Mouse (Mus musculus): ENCODE measurements around the gene Enthd1.
"Not testable (repeated sequence)": the region's sequence is repeated elsewhere in the genome, so short reads cannot be mapped to it uniquely, and the experiment has no call there.

Gene Enthd1

DNA sequence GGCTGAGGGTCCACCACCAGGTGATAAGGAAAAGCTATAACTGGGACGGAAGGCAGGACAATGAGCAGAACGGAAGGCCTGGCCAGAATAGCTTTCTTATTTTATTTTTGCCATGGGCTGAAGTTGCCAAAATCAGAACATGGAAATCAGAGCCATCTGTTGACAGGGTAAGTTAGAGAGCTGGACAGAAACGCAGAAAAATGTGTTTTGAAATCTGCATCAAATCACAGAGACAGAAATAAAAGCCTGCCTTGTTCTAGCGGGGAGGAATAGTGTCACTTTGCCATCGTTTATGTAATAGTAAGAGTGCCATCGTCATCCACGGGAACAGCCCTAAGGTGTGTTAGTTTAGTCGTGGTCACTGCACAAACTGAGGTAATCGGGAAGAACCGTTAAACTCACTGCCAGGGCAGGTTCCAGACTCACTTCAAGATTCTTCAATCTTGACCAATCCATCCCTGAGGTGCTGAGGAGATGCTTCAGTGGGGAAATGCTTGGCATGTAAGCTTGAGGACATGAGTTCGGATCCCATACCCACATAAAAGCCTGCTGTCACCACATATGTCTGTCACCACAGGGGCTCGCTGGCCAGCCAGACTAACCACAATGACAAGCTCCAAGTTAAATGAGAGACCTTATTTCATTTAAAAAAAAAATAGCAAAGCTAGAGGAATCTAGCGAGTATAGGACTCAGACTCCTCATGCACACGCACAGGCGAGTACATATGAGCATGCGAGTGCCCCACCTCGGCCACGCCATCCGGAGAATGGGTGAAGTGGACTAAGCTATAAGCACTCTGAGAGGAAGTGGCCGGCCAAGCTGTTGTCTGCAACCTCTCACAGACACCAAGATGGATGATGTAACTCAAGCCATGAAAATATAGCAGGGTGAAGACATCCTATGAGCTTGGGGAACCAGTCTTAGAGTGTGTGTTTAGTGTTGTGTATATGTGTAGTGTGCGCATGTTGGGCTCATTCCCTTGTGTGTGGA lies 63.6 kb downstream of the Enthd1 start:
- Histone ChIP-seq H3K27me3 (ENCODE audit: insufficient read depth, low read length) (no peaks in the 10 kb centered on the region), H3K9me3 (ENCODE audit: low read length) (no peaks in the 10 kb centered on the region), H3K4me1 (replicated peaks; ENCODE audit: low read depth, low read length) (peaks cover 6% of the 10 kb centered on the region), H3K36me3 (ENCODE audit: insufficient read depth, low read length) (no peaks in the 10 kb centered on the region), H3K4me3 (replicated peaks; ENCODE audit: low read length) (no peak overlapping the region)
- TF ChIP-seq NANOG (IDR thresholded peaks at IDR 0.05; ENCODE audit: borderline replicate concordance, low read length) (no peak), CTCF (conservative IDR thresholded peaks at IDR 0.05; ENCODE audit: low read length) (no peak), POU5F1 (IDR thresholded peaks at IDR 0.05; ENCODE audit: borderline replicate concordance, low read length) (no peak)

DNA sequence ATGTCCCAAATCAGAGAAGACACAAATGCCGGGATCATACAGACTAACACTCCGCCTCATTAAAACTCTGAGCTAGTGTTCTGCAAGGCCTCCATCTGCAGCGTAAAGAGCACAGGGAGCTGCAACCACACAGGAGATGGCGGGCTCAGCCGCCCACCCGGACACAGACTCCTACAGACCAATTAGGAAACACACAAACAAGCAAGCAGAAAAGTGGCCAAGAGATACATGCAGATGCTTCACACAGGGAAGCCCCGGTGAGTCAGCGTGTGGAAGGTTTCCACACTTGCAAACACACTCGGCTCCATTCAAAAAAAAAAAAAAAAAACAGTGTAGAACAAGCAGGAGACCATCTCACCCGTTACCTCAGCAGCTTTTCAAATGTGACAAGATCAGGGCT lies 64.5 kb downstream of the Enthd1 start:
- H3K36me3 ChIP-seq (ENCODE audit: insufficient read depth, low read length), result no peaks in the 10 kb centered on the region
- H3K4me3 ChIP-seq (replicated peaks; ENCODE audit: low read length), result no peak overlapping the region
- TF ChIP-seq NANOG (IDR thresholded peaks at IDR 0.05; ENCODE audit: borderline replicate concordance, low read length) (no peak), CTCF (conservative IDR thresholded peaks at IDR 0.05; ENCODE audit: low read length) (no peak), POU5F1 (IDR thresholded peaks at IDR 0.05; ENCODE audit: borderline replicate concordance, low read length) (no peak)
- peaks cover 6% of the 10 kb centered on the region for H3K4me1 ChIP-seq (replicated peaks; ENCODE audit: low read depth, low read length)
- no peaks in the 10 kb centered on the region for H3K27me3 ChIP-seq (ENCODE audit: insufficient read depth, low read length)
- H3K9me3 ChIP-seq (ENCODE audit: low read length), result no peaks in the 10 kb centered on the region

DNA sequence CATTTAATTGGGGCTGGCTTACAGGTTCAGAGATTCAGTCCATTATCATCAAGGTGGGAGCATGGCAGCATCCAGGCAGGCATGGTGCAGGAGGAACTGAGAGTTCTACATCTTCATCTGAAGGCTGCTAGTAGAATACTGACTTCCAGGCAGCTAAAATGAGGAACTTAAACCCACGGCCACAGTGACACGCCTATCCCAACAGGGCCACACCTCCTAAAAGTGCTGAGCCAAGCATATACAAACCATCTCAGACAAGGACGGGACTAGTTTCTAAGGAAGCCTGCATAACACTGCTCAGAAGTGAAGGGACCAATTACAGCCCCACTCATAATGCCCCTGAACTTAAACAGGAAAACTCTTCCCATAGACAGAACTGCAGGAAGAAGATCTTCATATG lies 67.2 kb downstream of the Enthd1 start:
- not testable (repeated sequence) for H3K4me3 ChIP-seq (replicated peaks; ENCODE audit: low read length); H3K36me3 ChIP-seq (ENCODE audit: insufficient read depth, low read length); H3K4me1 ChIP-seq (replicated peaks; ENCODE audit: low read depth, low read length); H3K9me3 ChIP-seq (ENCODE audit: low read length); H3K27me3 ChIP-seq (ENCODE audit: insufficient read depth, low read length)

DNA sequence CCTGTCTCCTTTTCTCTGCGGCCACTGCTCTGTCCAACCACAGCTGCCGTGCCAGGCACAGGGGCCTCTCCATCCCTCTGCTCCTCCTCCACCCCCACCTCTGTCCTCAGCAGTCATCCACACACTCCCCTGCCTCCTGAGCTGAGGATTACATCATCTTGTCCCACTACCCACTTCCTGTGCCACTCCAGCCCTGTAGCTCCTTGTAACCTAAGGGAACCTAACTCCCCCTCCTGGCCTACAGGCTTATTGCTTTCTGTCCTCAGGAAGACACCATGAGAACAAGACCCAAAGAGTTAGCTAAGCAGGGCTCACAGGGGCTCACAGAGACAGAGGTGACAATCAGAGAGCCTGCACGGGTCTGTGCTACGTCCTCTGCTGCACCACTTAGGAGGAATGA lies 73.5 kb downstream of the Enthd1 start:
- peak; percentile 25 for TF ChIP-seq CTCF (conservative IDR thresholded peaks at IDR 0.05; ENCODE audit: low read length)
- no peak for TF ChIP-seq NANOG (IDR thresholded peaks at IDR 0.05; ENCODE audit: borderline replicate concordance, low read length)
- TF ChIP-seq POU5F1 (IDR thresholded peaks at IDR 0.05; ENCODE audit: borderline replicate concordance, low read length), result no peak
- Histone ChIP-seq H3K27me3 (ENCODE audit: insufficient read depth, low read length) (no peaks in the 10 kb centered on the region; the same call in 1 of the 2 replicates), H3K4me3 (replicated peaks; ENCODE audit: low read length) (no peak overlapping the region), H3K36me3 (ENCODE audit: insufficient read depth, low read length) (no peaks in the 10 kb centered on the region), H3K9me3 (ENCODE audit: low read length) (peaks cover 15% of the 10 kb centered on the region), H3K4me1 (replicated peaks; ENCODE audit: low read depth, low read length) (peaks cover 15% of the 10 kb centered on the region; the same call in 1 of the 2 replicates)

DNA sequence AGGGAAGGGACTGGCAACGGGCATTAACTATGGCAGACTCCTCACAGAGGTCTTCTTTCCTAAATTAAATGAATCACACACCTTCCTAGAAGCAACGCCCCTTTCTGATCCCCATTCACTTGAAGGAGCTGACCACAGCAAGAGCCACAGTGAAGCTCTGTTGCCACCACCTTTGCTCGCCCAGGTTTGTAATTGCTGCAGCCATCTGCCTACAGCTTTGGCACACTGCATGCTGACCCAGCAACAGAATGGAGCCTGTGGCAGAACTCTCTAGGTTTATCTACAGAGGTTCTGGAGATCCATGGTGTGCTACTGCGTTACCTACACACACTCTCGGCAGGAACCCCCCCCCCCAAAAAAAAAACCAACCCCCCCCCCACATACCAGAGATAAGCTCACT lies 74.8 kb downstream of the Enthd1 start:
- Histone ChIP-seq H3K9me3 (ENCODE audit: low read length) (peaks cover 17% of the 10 kb centered on the region), H3K4me3 (replicated peaks; ENCODE audit: low read length) (no peak overlapping the region), H3K4me1 (replicated peaks; ENCODE audit: low read depth, low read length) (peaks cover 15% of the 10 kb centered on the region; the same call in 1 of the 2 replicates), H3K27me3 (ENCODE audit: insufficient read depth, low read length) (no peaks in the 10 kb centered on the region; the same call in 1 of the 2 replicates), H3K36me3 (ENCODE audit: insufficient read depth, low read length) (no peaks in the 10 kb centered on the region)
- TF ChIP-seq CTCF (conservative IDR thresholded peaks at IDR 0.05; ENCODE audit: low read length) (no peak), POU5F1 (IDR thresholded peaks at IDR 0.05; ENCODE audit: borderline replicate concordance, low read length) (no peak), NANOG (IDR thresholded peaks at IDR 0.05; ENCODE audit: borderline replicate concordance, low read length) (no peak)

DNA sequence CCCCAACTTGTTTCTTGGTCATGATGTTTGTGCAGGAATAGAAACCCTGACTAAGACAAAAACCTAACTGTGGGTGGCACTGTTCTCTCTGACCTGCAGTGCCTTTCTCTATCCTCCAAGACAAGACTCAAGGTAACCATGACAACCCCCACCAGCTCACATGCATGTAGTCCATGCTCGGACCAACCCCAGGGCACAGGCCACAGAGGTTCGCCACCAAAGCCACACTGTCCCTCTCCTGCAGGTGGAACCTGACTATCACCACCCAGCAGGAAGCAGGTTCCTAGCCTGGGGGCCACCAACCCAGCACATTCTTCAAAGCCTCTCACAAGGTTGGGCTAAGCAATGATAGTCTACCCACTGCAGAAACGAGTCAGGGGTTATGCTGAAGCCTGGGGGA lies 76.3 kb downstream of the Enthd1 start:
- Histone ChIP-seq H3K9me3 (ENCODE audit: low read length) (peaks cover 17% of the 10 kb centered on the region), H3K36me3 (ENCODE audit: insufficient read depth, low read length) (no peaks in the 10 kb centered on the region), H3K4me3 (replicated peaks; ENCODE audit: low read length) (no peak overlapping the region), H3K4me1 (replicated peaks; ENCODE audit: low read depth, low read length) (peaks cover 13% of the 10 kb centered on the region; the same call in 1 of the 2 replicates), H3K27me3 (ENCODE audit: insufficient read depth, low read length) (no peaks in the 10 kb centered on the region)
- no peak for TF ChIP-seq POU5F1 (IDR thresholded peaks at IDR 0.05; ENCODE audit: borderline replicate concordance, low read length)
- no peak for TF ChIP-seq NANOG (IDR thresholded peaks at IDR 0.05; ENCODE audit: borderline replicate concordance, low read length)
- TF ChIP-seq CTCF (conservative IDR thresholded peaks at IDR 0.05; ENCODE audit: low read length), result no peak

DNA sequence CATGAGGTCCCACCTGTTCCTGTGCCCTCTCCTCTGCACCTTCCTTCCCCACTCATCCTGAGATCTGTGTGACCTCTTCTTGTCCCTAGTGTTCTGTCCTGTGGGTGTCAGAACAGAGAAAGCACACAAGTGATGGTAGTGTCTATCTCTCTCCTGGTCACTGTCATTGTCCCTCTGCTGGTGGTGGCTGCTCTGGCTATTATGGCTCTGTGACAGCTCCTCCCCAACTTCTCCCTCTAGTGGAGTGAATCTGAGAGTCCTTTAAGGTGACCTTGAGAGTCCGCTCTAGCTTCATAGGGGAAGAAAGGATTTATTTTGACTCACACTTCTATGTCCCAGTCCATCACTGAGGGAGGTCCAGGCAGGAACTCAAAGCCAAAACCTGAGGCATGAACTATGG lies 79.4 kb downstream of the Enthd1 start:
- peaks cover 17% of the 10 kb centered on the region for H3K9me3 ChIP-seq (ENCODE audit: low read length)

DNA sequence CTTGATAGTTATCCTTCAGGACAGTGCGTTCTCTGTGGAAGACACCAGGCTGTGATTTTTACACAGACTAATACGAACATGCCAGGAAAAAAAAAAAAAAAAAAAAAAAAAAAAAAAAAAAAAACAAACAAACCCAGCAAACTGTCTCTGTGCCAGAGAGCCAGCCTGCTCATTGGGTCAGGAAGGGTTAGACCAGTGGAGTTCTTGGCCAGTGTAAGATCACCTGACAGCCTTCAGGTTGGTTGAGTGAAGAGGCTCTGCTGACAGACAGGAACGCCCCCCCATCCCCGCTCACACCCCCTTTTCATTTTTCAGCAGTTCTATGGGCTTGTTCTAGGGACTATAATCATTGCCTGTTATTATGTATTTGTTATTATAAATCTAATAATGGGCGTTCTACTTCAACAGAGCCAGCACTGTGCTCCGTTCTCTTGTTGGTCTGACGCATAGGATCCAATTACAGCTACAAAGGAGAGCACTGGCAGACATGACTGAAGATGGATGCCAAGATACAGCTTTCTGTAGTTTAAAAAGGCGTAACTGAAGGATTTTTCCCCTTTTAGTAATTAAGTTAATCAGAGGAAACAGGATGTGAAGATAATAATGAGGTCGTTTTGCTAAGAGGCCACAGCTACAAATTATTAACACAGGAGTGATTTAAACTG lies 81.8 kb downstream of the Enthd1 start:
- Histone ChIP-seq H3K9me3 (ENCODE audit: low read length) (peaks cover 17% of the 10 kb centered on the region), H3K4me3 (replicated peaks; ENCODE audit: low read length) (no peak overlapping the region), H3K36me3 (ENCODE audit: insufficient read depth, low read length) (no peaks in the 10 kb centered on the region), H3K27me3 (ENCODE audit: insufficient read depth, low read length) (no peaks in the 10 kb centered on the region), H3K4me1 (replicated peaks; ENCODE audit: low read depth, low read length) (0 out of 2 replicates have a peak, but pooled peaks cover 3% of the 10 kb centered on the region)
- TF ChIP-seq POU5F1 (IDR thresholded peaks at IDR 0.05; ENCODE audit: borderline replicate concordance, low read length), result no peak
- TF ChIP-seq NANOG (IDR thresholded peaks at IDR 0.05; ENCODE audit: borderline replicate concordance, low read length), result no peak
- TF ChIP-seq CTCF (conservative IDR thresholded peaks at IDR 0.05; ENCODE audit: low read length), result no peak

More for the DNA sequence above, 79.4 kb downstream of the Enthd1 start:
- no peaks in the 10 kb centered on the region for H3K36me3 ChIP-seq (ENCODE audit: insufficient read depth, low read length)
- TF ChIP-seq CTCF (conservative IDR thresholded peaks at IDR 0.05; ENCODE audit: low read length), result no peak
- TF ChIP-seq NANOG (IDR thresholded peaks at IDR 0.05; ENCODE audit: borderline replicate concordance, low read length), result no peak
- TF ChIP-seq POU5F1 (IDR thresholded peaks at IDR 0.05; ENCODE audit: borderline replicate concordance, low read length), result no peak
- H3K4me1 ChIP-seq (replicated peaks; ENCODE audit: low read depth, low read length), result 0 out of 2 replicates have a peak, but pooled peaks cover 3% of the 10 kb centered on the region
- H3K4me3 ChIP-seq (replicated peaks; ENCODE audit: low read length), result no peak overlapping the region
- H3K27me3 ChIP-seq (ENCODE audit: insufficient read depth, low read length), result no peaks in the 10 kb centered on the region
